Mouse (Mus musculus) brain, embryonic 14.5 days (tissue): ENCODE measurements at regions not wholly inside any gene's neighbourhood (a gene's known extent, or its start where the extent isn't known, plus 50 kb on each side); places are given as distances from the start of the nearest gene placed in this dataset.

Experiments
- CTCF ChIP-seq: fragments of 200-500 bp; IDR thresholded peaks from 2 replicates; pipeline ENCODE4 v1.5.1; 2012; ENCODE audit warnings: inconsistent platforms, mild to moderate bottlenecking, moderate library complexity, borderline replicate concordance; ENCODE audit not compliant: insufficient read depth, insufficient read length; ENCODE audit errors: extremely low read depth
- POLR2A ChIP-seq: fragments of 200-500 bp; IDR thresholded peaks from 2 replicates; pipeline ENCODE4 v1.6.1; 2012; ENCODE audit warnings: mild to moderate bottlenecking, inconsistent platforms, borderline replicate concordance; ENCODE audit not compliant: poor library complexity, insufficient read depth, insufficient read length, severe bottlenecking; ENCODE audit errors: extremely low read depth

DNA sequence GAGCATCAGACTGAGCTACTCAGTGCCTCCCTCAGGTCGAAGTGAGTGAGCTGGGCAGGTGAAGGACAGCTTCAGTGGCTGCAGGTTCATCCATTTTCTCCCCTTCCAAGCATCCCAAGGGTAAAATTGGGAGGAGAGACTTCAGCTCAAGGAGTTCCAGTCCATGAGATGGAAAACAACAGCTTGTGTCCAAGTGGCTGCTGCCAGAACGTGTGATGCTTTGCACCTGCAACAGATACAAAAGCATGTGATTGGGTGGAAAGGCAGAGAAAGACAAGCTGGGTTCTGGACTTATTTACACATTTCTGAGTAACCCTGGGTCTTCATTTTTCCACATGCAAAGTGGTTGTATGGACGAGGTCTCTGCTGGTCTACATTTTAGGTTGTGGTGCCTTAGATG lies 127.7 kb upstream of the Vangl1 start:
- TF ChIP-seq POLR2A (no peak), CTCF (no peak)
